Mouse (Mus musculus) lung, embryonic 14.5 days (tissue): ENCODE measurements at regions not wholly inside any gene's neighbourhood (a gene's known extent, or its start where the extent isn't known, plus 50 kb on each side); places are given as distances from the start of the nearest gene placed in this dataset.

Source experiments
- ATAC-seq: fragments of 200-750 bp; cut with Nextera tagmentation; 2 replicates; pipeline ENCODE4 v1.8.0; 2017; ENCODE audit warnings: mild to moderate bottlenecking, moderate TSS enrichment, moderate library complexity; ENCODE audit not compliant: insufficient read depth
- DNase-seq: peaks from one replicate; pipeline ENCODE4 v3.0.0-alpha.2; 2015
- H3K27ac ChIP-seq: fragments of 300-500 bp; sonication (generic); 2 replicates; pipeline ENCODE4 v1.5.1; 2014; ENCODE audit warnings: low read depth, mild to moderate bottlenecking, moderate library complexity
- H3K27me3 ChIP-seq: fragments of 300-500 bp; sonication (generic); 2 replicates; pipeline ENCODE4 v1.6.1; 2014; ENCODE audit warnings: low read length, control low read depth; ENCODE audit not compliant: insufficient read depth
- H3K36me3 ChIP-seq: fragments of 300-500 bp; sonication (generic); 2 replicates; pipeline ENCODE4 v1.6.1; 2014; ENCODE audit warnings: control low read depth; ENCODE audit not compliant: insufficient read depth
- H3K4me1 ChIP-seq: fragments of 300-500 bp; sonication (generic); 2 replicates; pipeline ENCODE4 v1.6.1; 2014; ENCODE audit warnings: antibody characterized with exemption, control low read depth; ENCODE audit not compliant: insufficient read depth
- H3K4me2 ChIP-seq: fragments of 300-500 bp; sonication (generic); 2 replicates; pipeline ENCODE4 v1.6.1; 2014; ENCODE audit warnings: mild to moderate bottlenecking
- H3K4me3 ChIP-seq: fragments of 300-500 bp; sonication (generic); 2 replicates; pipeline ENCODE4 v1.5.1; 2014; ENCODE audit warnings: low read depth, low read length
- H3K9ac ChIP-seq: fragments of 300-500 bp; sonication (generic); 2 replicates; pipeline ENCODE4 v1.6.1; 2014
- H3K9me3 ChIP-seq: fragments of 300-500 bp; sonication (generic); 2 replicates; pipeline ENCODE4 v1.6.1; 2016; ENCODE audit warnings: low read depth, low read length, control low read depth
- CTCF ChIP-seq: IDR thresholded peaks from 2 replicates; pipeline ENCODE4 v1.5.1; 2016; ENCODE audit warnings: antibody characterized with exemption, low read depth
- WGBS: fragments of 180-500 bp; shearing (Covaris S2); extraction: QIAGEN DNeasy Blood & Tissue Kit; methylation state at CpG from one replicate; pipeline ENCODE4 v1.1.7; 2014; 5-methylcytosine and 5-hydroxymethylcytosine counted together

- Histone ChIP-seq H3K9me3 (no peaks in the 10 kb centered on the region), H3K4me3 (no peak overlapping the region), H3K36me3 (no peaks in the 10 kb centered on the region), H3K4me1 (peaks cover 2% of the 10 kb centered on the region; the same call in 1 of the 2 replicates), H3K4me2 (no peak overlapping the region), H3K9ac (no peak overlapping the region), H3K27me3 (no peaks in the 10 kb centered on the region), H3K27ac (no peak overlapping the region)
- no peak for TF ChIP-seq CTCF
- WGBS, result 24% methylated on average over 3 of the region's 3 CpGs
- ATAC-seq (no peak), DNase-seq (no peak)
These were observed 58.6 kb downstream of the Tspan17 start for GRCm38 (mm10) chr13:54847764-54848183.

DNA sequence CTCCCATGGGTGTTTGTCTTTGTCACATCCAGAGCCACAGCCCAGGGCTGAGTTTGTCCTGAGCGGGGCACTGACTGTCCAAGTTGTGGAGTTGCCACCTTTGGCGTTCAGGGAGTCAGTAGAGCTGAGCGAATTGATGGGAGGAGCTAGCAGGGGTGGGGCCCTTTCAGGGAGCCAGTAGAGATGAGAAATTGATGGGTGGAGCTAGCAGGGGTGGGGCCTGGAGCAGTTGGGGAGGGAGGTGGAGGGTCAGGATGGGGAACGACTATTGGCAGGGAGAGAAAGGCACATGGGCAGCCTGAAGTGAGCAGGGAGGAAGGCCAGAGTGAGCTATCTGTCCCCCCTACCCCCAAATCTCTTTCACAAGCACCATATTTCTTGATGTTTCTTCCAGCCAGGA lies 62.0 kb downstream of the Tspan17 start:
- DNase-seq, result no peak

DNA sequence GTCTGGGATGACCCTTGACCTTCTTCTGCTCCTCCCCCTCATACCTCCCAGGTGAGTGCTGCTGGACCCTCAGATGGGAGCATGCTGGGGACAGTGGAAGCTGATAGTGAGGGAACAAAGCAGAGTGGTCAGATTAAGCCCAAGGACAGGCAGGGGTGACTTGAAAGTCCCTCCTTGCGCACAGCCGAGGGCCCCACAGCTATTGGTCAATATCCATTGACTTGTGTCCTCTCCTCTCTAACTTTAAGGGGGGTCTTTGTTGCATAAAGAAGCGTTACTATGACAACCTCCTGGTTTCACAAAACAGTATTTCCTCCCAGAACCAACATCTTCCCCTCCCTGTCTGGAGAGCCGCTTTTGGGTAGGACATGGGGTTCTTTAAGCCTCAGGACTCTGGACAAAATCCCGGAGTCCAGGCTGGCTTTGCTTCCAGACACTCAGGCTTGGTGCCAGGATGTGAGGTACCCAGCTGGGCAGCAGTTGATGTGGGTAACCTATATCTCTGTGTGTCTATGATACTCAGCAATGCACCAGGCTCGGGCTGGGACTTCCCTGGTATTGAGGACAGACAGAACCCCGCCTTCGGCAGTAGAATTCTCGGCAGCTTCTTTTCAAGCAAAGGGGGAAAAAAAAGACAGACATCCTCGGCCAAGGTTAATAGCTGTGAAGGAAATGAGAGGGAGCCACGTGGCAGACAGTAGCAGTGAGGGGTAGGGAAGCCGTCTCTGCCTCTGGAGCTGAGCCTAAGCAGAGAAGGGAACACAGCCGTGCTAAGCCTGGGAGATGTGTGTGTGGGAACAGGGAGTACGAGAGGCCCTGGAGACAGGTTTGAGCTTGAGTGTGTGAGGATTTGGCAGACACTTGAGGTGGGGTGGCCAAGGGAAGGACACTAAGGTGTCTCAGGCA lies 66.4 kb downstream of the Tspan17 start:
- DNase-seq (no peak), ATAC-seq (no peak)
- H3K27me3 ChIP-seq, result no peaks in the 10 kb centered on the region
- H3K4me3 ChIP-seq, result no peak overlapping the region
- 48% methylated on average over 14 of the region's 14 CpGs for WGBS
- no peak for TF ChIP-seq CTCF
- no peaks in the 10 kb centered on the region for H3K4me1 ChIP-seq
- H3K4me2 ChIP-seq, result no peak overlapping the region
- H3K9ac ChIP-seq, result no peak overlapping the region
- H3K9me3 ChIP-seq, result no peaks in the 10 kb centered on the region
- no peaks in the 10 kb centered on the region for H3K36me3 ChIP-seq
- no peak overlapping the region for H3K27ac ChIP-seq

More for the DNA sequence above, 62.0 kb downstream of the Tspan17 start:
- no peak overlapping the region for H3K27ac ChIP-seq
- H3K36me3 ChIP-seq, result no peaks in the 10 kb centered on the region
- no peaks in the 10 kb centered on the region for H3K9me3 ChIP-seq
- no peak overlapping the region for H3K9ac ChIP-seq
- no peak for TF ChIP-seq CTCF
- no peaks in the 10 kb centered on the region for H3K27me3 ChIP-seq
- H3K4me3 ChIP-seq, result no peak overlapping the region
- no peak overlapping the region for H3K4me2 ChIP-seq
- no peak for ATAC-seq
- no peaks in the 10 kb centered on the region for H3K4me1 ChIP-seq
- 54% methylated on average over 4 of the region's 4 CpGs for WGBS

- no peaks in the 10 kb centered on the region for H3K4me1 ChIP-seq
- H3K27me3 ChIP-seq, result no peaks in the 10 kb centered on the region
- no peaks in the 10 kb centered on the region for H3K36me3 ChIP-seq
- WGBS, result 79% methylated on average over 4 of the region's 4 CpGs
- no peak overlapping the region for H3K9ac ChIP-seq
- no peak for DNase-seq
- no peak overlapping the region for H3K27ac ChIP-seq
- no peak overlapping the region for H3K4me2 ChIP-seq
- H3K9me3 ChIP-seq, result no peaks in the 10 kb centered on the region
- ATAC-seq, result no peak
- no peak overlapping the region for H3K4me3 ChIP-seq
- TF ChIP-seq CTCF, result no peak
These were observed 73.8 kb downstream of the Tspan17 start for GRCm38 (mm10) chr13:54862931-54863330.

DNA sequence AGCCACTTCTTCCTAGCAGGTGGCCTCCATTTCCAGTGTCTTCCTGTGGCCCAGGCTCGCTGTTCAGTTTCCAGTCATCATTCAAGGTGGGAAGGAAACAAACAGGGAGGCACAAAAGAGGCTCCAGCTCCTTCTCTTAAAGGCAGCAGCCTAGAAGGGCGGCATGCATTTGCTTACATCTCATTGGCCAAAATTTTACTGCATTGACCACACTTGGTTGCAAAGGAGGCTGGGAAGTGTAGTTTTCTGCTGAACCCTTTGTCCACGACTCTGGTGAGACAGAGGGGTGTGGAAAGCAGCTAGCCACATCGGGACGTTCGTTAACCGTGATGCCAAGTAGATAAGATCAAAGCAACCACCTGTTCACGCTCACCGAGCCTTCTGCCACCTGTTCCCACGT lies 74.9 kb downstream of the Tspan17 start:
- no peak overlapping the region for H3K4me3 ChIP-seq
- no peak for TF ChIP-seq CTCF
- H3K4me1 ChIP-seq, result no peaks in the 10 kb centered on the region
- ATAC-seq (no peak), DNase-seq (no peak)
- H3K36me3 ChIP-seq, result no peaks in the 10 kb centered on the region
- H3K9ac ChIP-seq, result no peak overlapping the region
- 40% methylated on average over 10 of the region's 10 CpGs for whole genome bisulfite sequencing
- no peak overlapping the region for H3K27ac ChIP-seq
- H3K4me2 ChIP-seq, result no peak overlapping the region
- no peaks in the 10 kb centered on the region for H3K9me3 ChIP-seq
- H3K27me3 ChIP-seq, result no peaks in the 10 kb centered on the region

DNA sequence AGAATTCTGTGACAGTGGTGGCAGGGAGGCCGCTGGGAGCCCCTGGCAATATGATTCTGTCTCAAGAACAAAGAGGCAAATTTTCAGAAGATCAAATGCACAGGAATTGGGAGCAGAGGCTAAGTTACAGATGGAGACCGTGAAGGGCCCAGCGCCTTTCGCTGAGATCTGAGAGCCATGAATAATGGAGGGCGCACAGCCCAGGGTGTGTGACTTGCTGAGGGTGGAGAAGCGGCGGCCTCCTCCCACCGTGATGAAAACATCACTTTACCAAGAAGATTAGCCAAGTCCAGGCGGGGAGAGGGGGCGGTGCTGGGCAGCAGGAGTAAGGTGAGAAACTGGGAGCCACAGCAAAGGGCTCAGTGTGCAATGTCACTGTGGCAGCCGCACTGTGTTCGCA lies 77.2 kb upstream of the Unc5a start:
- no peak for ATAC-seq
- Histone ChIP-seq H3K9ac (no peak overlapping the region), H3K4me2 (no peak overlapping the region), H3K27ac (no peak overlapping the region), H3K9me3 (no peaks in the 10 kb centered on the region), H3K27me3 (peaks cover 47% of the 10 kb centered on the region), H3K36me3 (no peaks in the 10 kb centered on the region), H3K4me1 (no peaks in the 10 kb centered on the region), H3K4me3 (no peak overlapping the region)
- 32% methylated on average over 12 of the region's 12 CpGs for WGBS
- DNase-seq, result no peak
- TF ChIP-seq CTCF, result no peak

GRCm38 (mm10) chr13:54873882-54874281 lies 75.3 kb upstream of the Unc5a start:
- Histone ChIP-seq H3K4me1 (no peaks in the 10 kb centered on the region), H3K36me3 (no peaks in the 10 kb centered on the region), H3K9me3 (no peaks in the 10 kb centered on the region), H3K4me3 (no peak overlapping the region), H3K27me3 (peaks cover 47% of the 10 kb centered on the region), H3K4me2 (no peak overlapping the region), H3K9ac (no peak overlapping the region), H3K27ac (no peak overlapping the region)
- ATAC-seq, result no peak
- no peak for TF ChIP-seq CTCF
- 49% methylated on average over 9 of the region's 9 CpGs for WGBS
- DNase-seq, result no peak
